Mouse (Mus musculus) heart, embryonic 13.5 days (tissue): ENCODE measurements at regions not wholly inside any gene's neighbourhood (a gene's known extent, or its start where the extent isn't known, plus 50 kb on each side); places are given as distances from the start of the nearest gene placed in this dataset.

ENCODE experiments used
- ATAC-seq: fragments of 200-750 bp; cut with Nextera tagmentation; 2 replicates; pipeline ENCODE4 v1.8.0; 2017; ENCODE audit warnings: moderate TSS enrichment; ENCODE audit not compliant: insufficient number of reproducible peaks, low FRiP score, low TSS enrichment; ENCODE audit errors: extremely low read depth
- H3K27ac ChIP-seq: fragments of 300-500 bp; sonication (generic); replicated peaks from 2 replicates; pipeline ENCODE4 v1.5.1; 2015; ENCODE audit warnings: moderate library complexity, mild to moderate bottlenecking, inconsistent platforms
- H3K27me3 ChIP-seq: fragments of 300-500 bp; sonication (generic); replicated peaks from 2 replicates; pipeline ENCODE4 v1.6.1; 2015; ENCODE audit warnings: mild to moderate bottlenecking, inconsistent platforms
- H3K36me3 ChIP-seq: fragments of 300-500 bp; sonication (generic); 2 replicates; pipeline ENCODE4 v1.6.1; 2015; ENCODE audit warnings: mild to moderate bottlenecking, inconsistent platforms
- H3K4me1 ChIP-seq: fragments of 300-500 bp; sonication (generic); 2 replicates; pipeline ENCODE4 v1.6.1; 2015; ENCODE audit warnings: inconsistent platforms
- H3K4me2 ChIP-seq: fragments of 300-500 bp; sonication (generic); 2 replicates; pipeline ENCODE4 v1.6.1; 2015; ENCODE audit warnings: inconsistent platforms, mild to moderate bottlenecking, moderate library complexity
- H3K4me3 ChIP-seq: fragments of 300-500 bp; sonication (generic); 2 replicates; pipeline ENCODE4 v1.5.1; 2015; ENCODE audit warnings: moderate library complexity, mild to moderate bottlenecking, inconsistent platforms
- H3K9ac ChIP-seq: fragments of 300-500 bp; sonication (generic); 2 replicates; pipeline ENCODE4 v1.6.1; 2015; ENCODE audit warnings: inconsistent platforms, mild to moderate bottlenecking, moderate library complexity
- H3K9me3 ChIP-seq: fragments of 300-500 bp; sonication (generic); 2 replicates; pipeline ENCODE4 v1.6.1; 2016; ENCODE audit warnings: inconsistent platforms
- WGBS: fragments of 180-500 bp; shearing (Covaris S2); methylation state at CpG from one replicate; pipeline ENCODE4 v1.1.7; 2015; ENCODE audit warnings: mixed read lengths; 5-methylcytosine and 5-hydroxymethylcytosine counted together

DNA sequence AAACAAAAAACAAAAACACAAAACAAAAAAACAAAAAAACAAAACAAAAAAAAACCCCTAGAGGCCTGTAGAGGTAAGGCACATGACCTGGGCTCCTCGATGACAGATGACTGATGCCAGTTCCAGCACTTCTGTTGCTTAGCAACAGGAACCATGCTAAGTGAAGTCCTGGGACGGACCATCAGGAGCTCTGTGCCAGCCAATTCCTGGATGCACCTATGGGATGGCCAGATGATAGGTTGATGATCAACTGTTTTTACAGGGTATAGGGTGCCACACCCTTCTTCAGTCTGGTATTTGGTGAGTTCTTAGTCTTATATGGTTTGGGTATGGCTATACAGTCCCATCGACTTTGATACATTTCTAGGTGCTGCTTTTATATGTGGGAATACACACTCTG is 209.9 kb downstream of the Med10 start:
- Histone ChIP-seq H3K36me3 (no peaks in the 10 kb centered on the region), H3K27ac (no peak overlapping the region), H3K9me3 (no peaks in the 10 kb centered on the region), H3K9ac (no peak overlapping the region), H3K4me1 (no peaks in the 10 kb centered on the region), H3K27me3 (0 out of 2 replicates have a peak, but pooled peaks cover 3% of the 10 kb centered on the region), H3K4me3 (no peak overlapping the region), H3K4me2 (no peak overlapping the region)
- 37% methylated on average over 3 of the region's 3 CpGs for WGBS
- no peak; the same call in 1 of the 2 replicates for ATAC-seq

DNA sequence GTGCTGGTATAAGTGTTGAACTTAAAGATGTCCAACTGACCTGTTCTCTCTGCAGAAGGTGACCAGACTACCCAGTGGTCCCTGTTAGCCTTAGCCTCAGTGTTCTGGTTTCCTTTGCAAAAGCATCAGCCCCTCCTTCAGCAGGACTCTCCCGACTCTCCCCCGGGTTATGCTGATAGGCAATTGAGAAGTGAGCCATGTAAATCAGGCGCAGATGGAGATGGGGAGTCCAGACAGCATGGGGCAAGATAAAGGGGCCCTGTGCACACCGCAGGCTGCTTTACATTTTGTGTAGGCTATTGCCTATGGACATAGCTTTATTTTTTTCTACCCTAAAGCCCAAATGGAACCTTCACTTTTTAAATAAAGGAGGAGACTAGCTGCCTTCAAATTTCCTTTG is 213.0 kb downstream of the Med10 start:
- Histone ChIP-seq H3K27me3 (0 out of 2 replicates have a peak, but pooled peaks cover 3% of the 10 kb centered on the region), H3K9ac (no peak overlapping the region), H3K4me2 (no peak overlapping the region), H3K36me3 (no peaks in the 10 kb centered on the region), H3K4me1 (no peaks in the 10 kb centered on the region), H3K27ac (no peak overlapping the region), H3K9me3 (no peaks in the 10 kb centered on the region), H3K4me3 (no peak overlapping the region)
- no peak for ATAC-seq
- WGBS, result 44% methylated on average over 4 of the region's 4 CpGs

DNA sequence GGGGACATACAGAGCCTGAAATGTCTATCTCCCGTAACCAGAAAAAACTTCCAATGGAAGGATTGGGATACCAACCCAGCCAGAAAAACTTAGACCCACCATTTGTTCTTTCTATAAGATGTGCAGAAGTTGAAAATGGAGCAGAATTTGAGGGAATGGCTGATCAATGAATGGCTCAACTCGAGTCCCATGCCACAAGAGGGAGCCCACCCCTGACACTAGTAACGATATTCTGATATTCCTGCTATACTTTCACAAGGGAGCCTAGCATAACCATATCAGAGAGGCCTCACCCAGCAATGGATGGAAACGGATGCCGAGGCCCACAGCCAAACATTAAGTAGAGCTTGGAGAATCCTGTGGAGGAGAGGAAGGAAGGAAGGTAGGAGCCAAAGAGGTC is 215.3 kb downstream of the Med10 start:
- Histone ChIP-seq H3K27me3 (0 out of 2 replicates have a peak, but pooled peaks cover 3% of the 10 kb centered on the region), H3K9me3 (no peaks in the 10 kb centered on the region), H3K27ac (no peak overlapping the region), H3K4me1 (no peaks in the 10 kb centered on the region), H3K9ac (no peak overlapping the region), H3K4me3 (no peak overlapping the region), H3K4me2 (no peak overlapping the region), H3K36me3 (no peaks in the 10 kb centered on the region)
- no peak for ATAC-seq
- WGBS, result 67% methylated on average over 5 of the region's 5 CpGs

DNA sequence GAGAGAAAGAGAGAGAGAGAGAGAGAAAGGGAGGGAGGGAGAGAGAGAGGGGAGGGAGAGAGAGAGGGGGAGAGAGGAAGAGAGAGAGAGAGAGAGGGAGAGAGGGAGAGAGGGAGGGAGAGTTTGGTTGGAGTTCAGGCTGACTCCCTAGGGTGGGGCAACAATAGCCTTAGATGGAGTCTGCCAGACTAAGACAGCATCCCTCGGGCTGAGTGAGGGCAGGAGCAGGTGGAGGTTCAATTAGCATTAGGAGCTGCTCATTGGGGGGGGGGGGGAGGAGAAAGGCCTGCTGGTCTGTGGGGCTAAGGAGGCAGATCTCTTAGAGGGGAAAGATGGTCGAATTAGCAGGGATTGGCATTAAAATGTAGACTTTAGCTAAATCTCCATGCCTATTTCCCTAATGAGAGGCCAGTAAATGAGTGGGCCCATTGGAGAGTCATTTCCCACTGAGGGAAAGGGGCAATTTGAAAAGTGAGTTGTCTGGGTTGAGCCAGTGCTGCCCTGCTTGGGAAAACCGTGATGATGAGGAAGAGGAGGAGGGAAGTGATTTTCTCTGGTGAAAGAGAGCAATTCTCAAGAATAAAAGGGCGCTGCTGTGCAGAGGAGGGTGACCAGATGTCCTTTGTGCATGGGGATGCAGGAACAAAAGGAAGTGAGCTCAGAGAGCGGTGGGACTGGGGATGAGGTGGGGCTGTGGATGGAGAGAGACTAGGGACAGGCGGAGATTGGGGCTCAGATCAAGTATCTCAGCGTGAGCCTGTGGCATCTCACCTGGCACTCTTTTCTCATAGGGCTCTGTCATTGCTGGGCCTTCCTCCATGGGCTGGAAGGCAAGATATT is 218.0 kb downstream of the Med10 start:
- Histone ChIP-seq H3K4me2 (no peak overlapping the region), H3K4me3 (no peak overlapping the region), H3K9ac (no peak overlapping the region), H3K27ac (no peak overlapping the region), H3K4me1 (no peaks in the 10 kb centered on the region), H3K9me3 (no peaks in the 10 kb centered on the region), H3K27me3 (no peaks in the 10 kb centered on the region), H3K36me3 (no peaks in the 10 kb centered on the region)
- WGBS, result 35% methylated on average over 7 of the region's 7 CpGs
- ATAC-seq, result no peak

DNA sequence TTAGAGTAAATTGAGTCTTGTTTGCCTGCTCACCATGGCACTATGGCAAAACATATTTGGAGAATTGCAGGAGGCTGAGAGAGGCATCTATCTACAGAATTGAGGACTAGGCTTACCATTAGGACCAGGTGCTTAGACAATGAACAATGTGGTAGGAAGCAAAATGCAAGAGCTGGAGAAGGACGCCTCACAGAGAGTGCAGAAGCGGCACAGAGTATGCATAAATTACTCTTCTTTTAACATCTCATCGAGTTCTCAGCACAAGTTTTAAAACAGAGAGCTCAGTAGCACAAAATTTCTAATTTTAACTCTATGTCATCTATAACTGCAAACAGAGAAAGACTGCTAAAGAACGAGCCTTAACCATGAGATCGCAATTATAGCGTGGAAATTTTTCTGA is 231.1 kb downstream of the Med10 start:
- ATAC-seq, result no peak
- Histone ChIP-seq H3K9ac (no peak overlapping the region), H3K4me2 (no peak overlapping the region), H3K4me1 (no peaks in the 10 kb centered on the region), H3K36me3 (no peaks in the 10 kb centered on the region), H3K27me3 (no peaks in the 10 kb centered on the region), H3K4me3 (no peak overlapping the region), H3K27ac (no peak overlapping the region), H3K9me3 (no peaks in the 10 kb centered on the region)
- WGBS, result 84% methylated on average over 6 of the region's 6 CpGs

DNA sequence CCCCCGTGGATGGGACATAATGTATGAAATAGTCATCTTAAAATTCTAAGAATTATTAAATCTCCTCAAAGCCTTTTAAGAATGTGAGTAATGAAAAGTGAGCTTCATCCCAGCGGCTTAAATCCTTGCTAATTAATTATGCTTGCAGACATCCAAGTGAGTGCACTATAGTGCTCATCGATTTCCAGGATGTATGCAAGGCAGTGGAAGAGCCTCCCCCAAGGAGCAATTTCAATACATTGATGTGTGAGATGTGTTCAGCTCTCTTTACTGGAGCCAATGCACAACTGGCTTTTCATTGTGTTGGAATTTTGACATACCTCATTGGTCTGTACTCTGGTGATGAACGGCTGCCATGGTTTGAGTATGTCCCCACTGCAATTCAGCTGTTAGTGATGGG is 231.6 kb downstream of the Med10 start:
- 69% methylated on average over 4 of the region's 4 CpGs for WGBS
- no peaks in the 10 kb centered on the region for H3K27me3 ChIP-seq
- H3K4me2 ChIP-seq, result no peak overlapping the region
- no peak overlapping the region for H3K4me3 ChIP-seq
- H3K27ac ChIP-seq, result no peak overlapping the region
- H3K9ac ChIP-seq, result no peak overlapping the region
- H3K4me1 ChIP-seq, result no peaks in the 10 kb centered on the region
- no peaks in the 10 kb centered on the region for H3K36me3 ChIP-seq
- ATAC-seq, result no peak
- H3K9me3 ChIP-seq, result no peaks in the 10 kb centered on the region

DNA sequence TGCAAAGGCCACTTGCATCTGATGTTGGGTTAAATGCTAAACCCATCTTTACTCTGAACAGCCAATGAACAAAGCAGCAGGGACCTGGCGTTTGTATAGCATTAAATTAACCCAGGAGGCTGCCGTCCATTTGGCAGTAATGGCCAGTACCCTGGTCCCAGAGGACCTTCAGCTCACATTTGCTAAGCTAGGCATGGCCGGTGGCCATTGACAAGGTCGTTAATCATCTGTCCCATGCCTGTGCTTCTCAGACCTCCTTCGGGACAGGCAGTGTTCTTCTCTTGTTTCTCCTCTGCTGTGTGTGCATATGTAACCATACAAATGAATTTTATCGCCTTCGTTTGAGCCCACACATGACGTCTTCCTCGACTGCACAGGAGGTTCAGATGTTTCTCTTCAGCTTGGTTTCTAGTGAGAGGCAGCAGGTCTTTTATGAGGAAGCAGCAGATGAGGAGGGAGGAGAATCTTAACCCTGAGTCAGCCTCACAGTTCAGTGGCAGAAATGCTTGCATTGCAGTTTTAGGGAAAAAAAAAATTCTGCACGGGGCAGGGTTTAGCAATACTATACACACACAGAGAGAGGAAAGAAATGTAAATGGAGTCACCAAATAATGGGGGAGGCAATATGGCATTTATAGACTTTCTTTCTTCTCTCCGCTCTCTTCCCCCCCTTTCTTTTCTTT is 235.9 kb downstream of the Med10 start:
- no peaks in the 10 kb centered on the region for H3K4me1 ChIP-seq
- H3K9ac ChIP-seq, result no peak overlapping the region
- no peak for ATAC-seq
- H3K4me2 ChIP-seq, result no peak overlapping the region
- H3K27ac ChIP-seq, result no peak overlapping the region
- WGBS, result 60% methylated on average over 11 of the region's 11 CpGs
- no peaks in the 10 kb centered on the region for H3K36me3 ChIP-seq
- no peak overlapping the region for H3K4me3 ChIP-seq
- no peaks in the 10 kb centered on the region for H3K27me3 ChIP-seq
- H3K9me3 ChIP-seq, result no peaks in the 10 kb centered on the region

DNA sequence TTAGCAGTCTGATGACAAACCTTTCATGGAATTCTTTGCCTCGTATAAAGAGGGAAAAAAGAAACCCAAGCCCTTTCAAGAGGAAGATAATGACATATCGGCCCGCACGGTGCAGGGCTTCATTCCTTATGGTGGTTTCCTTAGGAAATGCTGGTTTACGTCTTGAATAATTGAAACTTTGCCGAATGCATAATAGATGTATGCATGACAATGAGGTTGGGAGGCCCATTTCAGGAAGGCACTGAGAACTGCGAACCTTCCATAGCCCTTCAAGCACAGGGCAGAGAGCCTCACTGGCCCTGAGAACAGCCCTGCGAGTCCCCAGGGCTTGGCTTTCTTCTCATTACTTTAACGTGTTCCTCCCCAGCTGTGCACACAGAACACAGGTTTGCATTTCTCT is 255.7 kb downstream of the Med10 start:
- no peaks in the 10 kb centered on the region for H3K36me3 ChIP-seq
- ATAC-seq, result no peak
- H3K9ac ChIP-seq, result no peak overlapping the region
- no peaks in the 10 kb centered on the region for H3K4me1 ChIP-seq
- no peak overlapping the region for H3K27ac ChIP-seq
- no peaks in the 10 kb centered on the region for H3K27me3 ChIP-seq
- no peaks in the 10 kb centered on the region for H3K9me3 ChIP-seq
- WGBS, result 70% methylated on average over 9 of the region's 9 CpGs
- no peak overlapping the region for H3K4me3 ChIP-seq
- H3K4me2 ChIP-seq, result no peak overlapping the region

DNA sequence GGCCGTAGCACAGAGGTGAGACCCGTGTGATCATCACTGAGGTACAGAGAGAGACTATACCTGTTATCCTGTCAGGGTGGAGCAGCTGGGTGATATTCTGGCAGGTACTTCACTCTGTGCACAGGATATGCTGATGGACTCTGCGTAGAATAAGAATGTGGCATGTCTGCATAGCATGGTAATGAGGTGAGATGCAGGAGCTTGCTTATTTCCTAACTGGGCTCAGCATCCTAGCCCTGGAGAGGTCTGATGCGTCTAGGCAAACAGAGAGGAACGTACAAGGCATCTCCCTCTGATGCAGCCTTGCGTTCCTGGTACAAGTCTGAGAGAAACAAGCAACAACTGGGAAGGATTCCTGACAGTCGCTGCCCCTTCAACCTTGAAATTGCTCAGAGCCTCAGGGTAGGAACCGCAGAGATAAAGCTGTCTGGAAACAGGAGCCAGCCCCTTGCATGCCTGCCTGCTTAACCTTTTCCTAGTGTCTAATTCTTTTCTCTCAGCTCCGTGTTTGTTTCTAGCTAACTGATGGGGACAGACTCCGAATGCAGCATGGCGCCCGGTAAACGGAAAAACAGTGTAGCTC is 259.3 kb downstream of the Med10 start:
- ATAC-seq, result no peak
- WGBS, result 58% methylated on average over 13 of the region's 13 CpGs
- Histone ChIP-seq H3K9ac (no peak overlapping the region), H3K4me3 (no peak overlapping the region), H3K27me3 (no peaks in the 10 kb centered on the region), H3K27ac (no peak overlapping the region), H3K9me3 (no peaks in the 10 kb centered on the region), H3K4me1 (no peaks in the 10 kb centered on the region), H3K36me3 (no peaks in the 10 kb centered on the region), H3K4me2 (no peak overlapping the region)

DNA sequence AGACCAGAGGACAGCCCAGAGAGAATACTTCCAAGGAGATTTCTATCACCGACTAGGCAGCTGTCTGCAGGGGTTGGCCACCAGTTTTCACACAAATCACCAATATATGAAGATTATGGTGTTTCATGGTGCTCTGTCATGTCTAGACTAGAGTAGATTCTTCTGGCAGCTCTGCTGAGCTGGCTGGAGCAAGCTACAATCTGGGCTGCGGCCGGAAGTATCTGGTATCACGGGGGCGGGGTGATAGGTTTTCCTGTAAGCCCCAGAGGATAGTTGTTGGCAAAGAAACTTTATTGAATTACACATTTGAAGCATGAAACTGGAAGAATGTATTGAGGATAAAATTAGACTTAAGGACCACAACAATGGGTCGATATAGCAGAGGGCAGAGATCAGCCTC is 271.5 kb downstream of the Med10 start:
- Histone ChIP-seq H3K4me3 (no peak overlapping the region), H3K9ac (no peak overlapping the region), H3K27ac (no peak overlapping the region), H3K4me1 (peaks cover 5% of the 10 kb centered on the region; the same call in 1 of the 2 replicates), H3K27me3 (no peaks in the 10 kb centered on the region), H3K4me2 (no peak overlapping the region), H3K9me3 (no peaks in the 10 kb centered on the region), H3K36me3 (no peaks in the 10 kb centered on the region)
- 55% methylated on average over 6 of the region's 6 CpGs for WGBS
- ATAC-seq, result no peak

DNA sequence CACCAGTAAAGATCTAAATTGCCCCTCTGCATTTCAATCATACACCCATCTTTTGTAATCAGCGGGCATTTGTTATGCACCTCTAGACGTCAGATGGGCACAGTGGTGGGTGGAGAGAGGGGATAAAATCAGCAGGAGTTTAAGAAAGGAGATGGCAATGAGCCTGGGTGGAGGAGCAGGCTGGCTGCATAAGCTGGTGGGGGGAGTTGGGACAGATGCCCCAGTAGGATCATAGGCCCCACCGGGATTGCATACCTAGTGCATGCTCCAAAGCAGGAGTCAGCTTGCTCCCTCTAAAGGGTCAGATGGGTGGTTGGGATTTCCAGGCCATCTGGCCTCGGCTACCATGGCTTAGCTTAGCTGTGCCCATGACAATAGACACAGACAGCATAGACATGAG is 273.2 kb downstream of the Med10 start:
- Histone ChIP-seq H3K4me3 (no peak overlapping the region), H3K4me2 (no peak overlapping the region), H3K9ac (no peak overlapping the region), H3K27me3 (no peaks in the 10 kb centered on the region), H3K9me3 (no peaks in the 10 kb centered on the region), H3K4me1 (peaks cover 5% of the 10 kb centered on the region; the same call in 1 of the 2 replicates), H3K36me3 (no peaks in the 10 kb centered on the region), H3K27ac (no peak overlapping the region)
- WGBS, result 81% methylated on average over 4 of the region's 4 CpGs
- no peak for ATAC-seq
